In the genomic region with DNA sequence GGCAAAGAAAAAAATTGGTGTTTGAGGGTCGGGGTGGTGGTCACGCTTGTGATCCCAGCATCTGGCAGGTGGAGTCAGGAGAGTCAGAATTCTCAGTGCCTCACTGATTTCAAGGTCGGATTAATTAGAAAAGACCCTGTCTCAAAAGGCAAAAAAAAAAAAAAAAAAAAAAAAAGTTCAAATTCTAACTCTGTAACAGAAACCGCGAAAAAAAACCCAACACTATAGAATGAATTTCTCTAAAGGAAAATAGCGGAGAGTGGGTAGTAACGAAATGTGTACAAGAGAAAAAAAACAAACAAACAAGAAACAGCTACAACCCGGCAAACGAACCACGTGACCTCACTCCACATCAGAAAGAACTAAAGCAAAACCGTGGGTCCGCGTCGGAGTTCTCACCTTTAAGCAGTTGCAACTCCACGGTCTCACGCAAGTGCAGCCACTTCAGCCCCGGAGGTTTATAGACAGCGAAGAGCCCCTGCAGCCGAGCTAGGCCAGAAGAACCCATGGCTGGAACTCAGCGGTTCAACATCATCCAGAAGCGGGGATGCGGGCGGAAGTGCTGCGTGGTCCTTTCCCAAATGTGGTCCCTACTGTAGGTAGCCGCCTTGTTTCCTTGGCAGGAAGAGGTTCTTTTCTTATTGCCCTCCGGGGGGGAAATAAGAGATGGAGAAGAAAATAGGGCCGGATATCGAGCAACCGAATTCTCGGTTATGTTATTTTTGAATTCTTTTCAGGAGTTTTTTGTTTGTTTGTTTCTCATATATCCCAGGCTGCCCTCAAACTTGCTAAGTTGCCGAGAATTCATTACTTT, we compare ENCODE assay signal across 1 mouse cellular context.
TF ChIP-seq lines count a peak whose summit lies in the region.

A gene (plus strand): TSS at position 390 of the 814 bp plus-strand sequence.

TF ChIP-seq in CH12.LX, 34 proteins besides CTCF, POLR2A, EP300 and RAD21 (continued from another document):
- TF ChIP-seq RCOR1 (conservative IDR thresholded peaks at IDR 0.05; ENCODE audit: low read depth, low read length): peak; percentile 79; the same call in 1 of the 2 replicates
- peak; percentile 86 for TF ChIP-seq USF1 (IDR thresholded peaks at IDR 0.05; ENCODE audit: low read depth, low read length)
- peak; percentile 34; the same call in 1 of the 2 replicates for TF ChIP-seq ZMIZ1 (IDR thresholded peaks at IDR 0.05; ENCODE audit: low read depth, low read length)
- no peak; the same call in 1 of the 2 replicates for TF ChIP-seq CHD1 (IDR thresholded peaks at IDR 0.05; ENCODE audit: low read depth, low read length)
- peak; percentile 84; the same call in 1 of the 2 replicates for TF ChIP-seq MAX (IDR thresholded peaks at IDR 0.05; ENCODE audit: low read length)
- TF ChIP-seq MAZ (IDR thresholded peaks at IDR 0.05; ENCODE audit: low read depth, low read length): 0 out of 2 replicates have a peak, but pooled peaks have one; percentile 25
- no peak; the same call in 1 of the 2 replicates for TF ChIP-seq JUND (conservative IDR thresholded peaks at IDR 0.05; ENCODE audit: low read depth, low read length)
- TF ChIP-seq TBP (conservative IDR thresholded peaks at IDR 0.05; ENCODE audit: low read depth, low read length): peak; percentile 80; the same call in 1 of the 2 replicates
- peak; percentile 63; the same call in 1 of the 2 replicates for TF ChIP-seq ZNF384 (IDR thresholded peaks at IDR 0.05; ENCODE audit: low read depth, low read length)
- peak; percentile 92 for TF ChIP-seq NELFE (IDR thresholded peaks at IDR 0.05; ENCODE audit: low read depth, low read length)
- TF ChIP-seq SIN3A (IDR thresholded peaks at IDR 0.05; ENCODE audit: low read length): peak; percentile 80
- TF ChIP-seq JUN (IDR thresholded peaks at IDR 0.05; ENCODE audit: insufficient read depth, low read depth, low read length): peak; percentile 13; the same call in 1 of the 2 replicates
- TF ChIP-seq HCFC1 (IDR thresholded peaks at IDR 0.05; ENCODE audit: low read depth, low read length): peak; percentile 94
- TF ChIP-seq POLR2AphosphoS2 (IDR thresholded peaks at IDR 0.05; ENCODE audit: low read depth, low read length): peak; percentile 72; the same call in 1 of the 2 replicates
- TF ChIP-seq USF2 (conservative IDR thresholded peaks at IDR 0.05; ENCODE audit: low read depth, low read length): peak; percentile 91
- no peak for TF ChIP-seq UBTF (IDR thresholded peaks at IDR 0.05; ENCODE audit: low read depth, low read length)
- peak; percentile 84 for TF ChIP-seq ELF1 (IDR thresholded peaks at IDR 0.05; ENCODE audit: low read depth, low read length)
- TF ChIP-seq E2F4 (IDR thresholded peaks at IDR 0.05; ENCODE audit: insufficient replicate concordance, low read depth, low read length): peak; percentile 84; the same call in 1 of the 2 replicates
- no peak for TF ChIP-seq NRF1 (IDR thresholded peaks at IDR 0.05; ENCODE audit: low read depth, low read length)
- TF ChIP-seq ZKSCAN1 (IDR thresholded peaks at IDR 0.05; ENCODE audit: borderline replicate concordance, low read depth, low read length): no peak
- peak; percentile 58 for TF ChIP-seq BHLHE40 (IDR thresholded peaks at IDR 0.05; ENCODE audit: low read depth, low read length)
- TF ChIP-seq SMC3 (IDR thresholded peaks at IDR 0.05; ENCODE audit: low read depth, low read length): no peak
- TF ChIP-seq CHD2 (IDR thresholded peaks at IDR 0.05; ENCODE audit: low read length): no peak
- no peak for TF ChIP-seq ZC3H11A (IDR thresholded peaks at IDR 0.05; ENCODE audit: low read depth, low read length)
- TF ChIP-seq ETS1 (conservative IDR thresholded peaks at IDR 0.05; ENCODE audit: low read depth, low read length): no peak
- peak; percentile 82; the same call in 1 of the 2 replicates for TF ChIP-seq KAT2A (IDR thresholded peaks at IDR 0.05; ENCODE audit: insufficient replicate concordance, low read length)
- no peak for TF ChIP-seq MAFK (IDR thresholded peaks at IDR 0.05; ENCODE audit: insufficient replicate concordance, low read length)
- peak; percentile 90 for TF ChIP-seq MXI1 (IDR thresholded peaks at IDR 0.05; ENCODE audit: low read depth, low read length)
- TF ChIP-seq GABPA (IDR thresholded peaks at IDR 0.05; ENCODE audit: insufficient replicate concordance, low read depth, low read length): no peak; the same call in 1 of the 2 replicates
- peak; percentile 91 for TF ChIP-seq MYC (IDR thresholded peaks at IDR 0.05; ENCODE audit: low read depth, low read length)
- TF ChIP-seq IRF4 (IDR thresholded peaks at IDR 0.05; ENCODE audit: low read depth, low read length): no peak; the same call in none of the 2 replicates
- TF ChIP-seq PAX5 (IDR thresholded peaks at IDR 0.05; ENCODE audit: low read length): no peak
